Mouse (Mus musculus) T-cell, adult 2 months (primary cell): ENCODE measurements around the gene Gli3.

Source experiments
- DNase-seq: peaks from one replicate; pipeline ENCODE4 v3.0.0; 2022; ENCODE audit warnings: low spot score

Gli3 gene

GRCm38 (mm10) chr13:15552009-15552408 is 89.0 kb downstream of the Gli3 start:
- no peak for DNase-seq

GRCm38 (mm10) chr13:15556646-15557098 is 93.6 kb downstream of the Gli3 start:
- no peak for DNase-seq

DNA sequence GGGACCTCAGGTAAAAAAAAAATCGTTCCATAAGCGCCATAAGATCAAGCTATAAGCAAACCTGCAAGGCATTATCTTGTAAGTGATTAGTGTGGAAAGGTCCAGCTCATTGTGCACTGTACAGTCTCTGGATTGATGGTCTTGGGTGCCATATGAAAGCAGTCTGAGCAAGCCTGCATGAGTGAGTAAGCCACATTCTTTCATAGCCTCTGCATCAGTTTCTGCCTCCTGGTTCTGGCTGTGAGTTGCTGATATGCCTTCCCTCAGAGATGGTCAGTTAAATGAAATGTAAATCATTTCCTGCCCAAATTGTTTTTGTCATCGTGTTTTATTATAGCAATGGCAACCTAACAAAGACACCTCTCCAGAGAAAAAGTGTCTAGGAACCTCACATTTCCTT is 98.4 kb downstream of the Gli3 start:
- no peak for DNase-seq

GRCm38 (mm10) chr13:15570908-15571568 is 108.0 kb downstream of the Gli3 start:
- no peak for DNase-seq

GRCm38 (mm10) chr13:15577133-15577917 is 114.3 kb downstream of the Gli3 start:
- DNase-seq, result no peak

DNA sequence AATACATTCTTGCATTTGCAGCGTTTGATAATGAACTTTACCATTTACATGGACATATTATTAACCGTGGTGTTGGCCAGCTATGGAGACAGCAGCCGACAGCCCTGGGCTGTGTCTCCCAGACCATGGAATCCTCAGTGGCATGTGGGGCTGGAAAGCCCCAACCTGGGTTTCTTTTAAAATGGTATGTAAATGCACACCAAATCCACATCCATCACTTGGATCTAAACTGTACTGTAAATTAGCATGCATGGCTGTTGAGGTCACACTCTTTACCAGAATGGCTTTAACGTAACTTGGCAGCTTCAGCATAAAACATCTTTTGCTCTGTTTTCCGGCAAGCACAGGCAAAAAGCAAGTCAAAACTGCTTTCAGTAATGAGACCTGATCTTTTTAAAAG is 117.4 kb downstream of the Gli3 start:
- no peak for DNase-seq

GRCm38 (mm10) chr13:15585941-15586340 is 122.9 kb downstream of the Gli3 start:
- no peak for DNase-seq

GRCm38 (mm10) chr13:15588278-15589272 is 125.5 kb downstream of the Gli3 start:
- DNase-seq, result no peak

DNA sequence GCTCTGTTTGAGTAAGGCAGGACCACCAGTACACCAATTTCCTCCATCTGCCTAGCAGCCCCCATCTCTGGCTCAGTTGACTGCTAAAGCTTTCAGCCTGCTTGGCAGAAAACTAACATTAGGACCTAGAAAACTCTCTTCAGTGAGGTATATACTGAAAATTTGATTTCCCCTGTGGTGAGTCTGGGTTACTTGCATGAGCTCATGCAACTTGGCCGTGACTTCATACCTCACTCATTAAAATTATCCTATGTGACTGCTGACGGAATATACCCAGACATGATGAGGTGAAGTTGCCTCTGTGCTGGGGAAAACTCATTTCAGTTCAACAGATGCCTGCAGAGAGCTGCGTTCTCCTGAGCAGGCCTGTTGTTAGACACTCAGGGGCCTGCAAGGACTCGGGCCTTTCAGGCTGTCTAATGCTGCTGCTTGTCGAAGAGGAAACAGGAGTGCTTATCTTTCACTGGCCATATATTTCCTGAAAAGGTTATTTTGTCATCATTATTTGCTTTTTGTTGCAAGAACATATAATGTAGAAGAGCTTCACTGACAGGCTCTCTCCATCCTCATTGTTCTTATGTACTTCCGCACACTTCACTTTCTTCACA is 127.4 kb downstream of the Gli3 start:
- no peak for DNase-seq

GRCm38 (mm10) chr13:15596667-15597066 is 133.6 kb downstream of the Gli3 start:
- DNase-seq, result no peak

- no peak for DNase-seq
Measured at GRCm38 (mm10) chr13:15599741-15600140, 136.7 kb downstream of the Gli3 start.

- DNase-seq, result no peak
Measured at GRCm38 (mm10) chr13:15602161-15602560, 139.1 kb downstream of the Gli3 start.

DNA sequence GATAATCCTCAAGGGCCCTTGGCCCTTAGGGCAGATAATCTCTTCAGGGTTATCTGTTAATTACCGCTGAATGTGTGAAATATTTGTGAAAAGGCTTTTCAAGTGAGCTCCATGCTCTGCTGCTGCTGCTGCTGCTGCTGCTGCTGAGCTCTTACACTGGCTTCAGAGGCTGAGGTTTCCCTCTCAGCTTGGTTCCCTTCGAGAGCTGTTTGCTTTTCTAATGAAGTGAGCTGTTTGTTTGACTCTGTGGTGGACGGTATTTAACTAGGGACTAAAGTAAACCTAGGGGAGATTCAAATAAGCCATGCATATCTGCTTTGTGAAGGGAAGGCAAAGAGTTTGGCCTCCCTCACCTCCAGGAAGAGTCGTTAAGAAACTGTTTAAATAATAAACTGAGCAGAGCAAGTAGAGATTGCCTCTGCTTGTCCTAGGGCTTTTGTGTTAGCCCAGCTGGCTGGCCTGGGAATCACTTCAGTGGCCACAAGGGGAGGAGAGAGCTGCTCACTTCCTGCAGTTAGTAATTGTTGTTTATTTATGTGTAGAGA is 139.7 kb downstream of the Gli3 start:
- DNase-seq, result no peak

GRCm38 (mm10) chr13:15604074-15604473 is 141.0 kb downstream of the Gli3 start:
- no peak for DNase-seq

DNA sequence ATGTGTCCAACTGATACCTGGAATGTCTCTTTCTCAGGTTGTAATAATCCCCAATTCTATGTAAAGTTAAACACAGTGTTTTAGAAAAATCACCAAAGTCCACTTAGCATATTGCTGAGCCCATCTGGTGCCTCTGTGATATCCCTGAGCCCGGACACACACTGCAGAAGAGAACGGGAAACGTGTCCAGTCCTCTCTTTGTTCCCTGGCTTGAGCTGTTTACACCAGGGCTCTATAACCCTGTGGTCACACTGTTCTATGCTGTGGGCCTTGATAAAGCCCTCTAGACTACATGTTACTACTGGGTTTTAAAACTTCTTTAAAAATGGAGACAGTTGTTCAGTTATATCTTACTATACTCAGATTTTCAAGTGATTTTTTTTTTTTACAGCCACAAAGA is 154.4 kb downstream of the Gli3 start:
- no peak for DNase-seq

DNA sequence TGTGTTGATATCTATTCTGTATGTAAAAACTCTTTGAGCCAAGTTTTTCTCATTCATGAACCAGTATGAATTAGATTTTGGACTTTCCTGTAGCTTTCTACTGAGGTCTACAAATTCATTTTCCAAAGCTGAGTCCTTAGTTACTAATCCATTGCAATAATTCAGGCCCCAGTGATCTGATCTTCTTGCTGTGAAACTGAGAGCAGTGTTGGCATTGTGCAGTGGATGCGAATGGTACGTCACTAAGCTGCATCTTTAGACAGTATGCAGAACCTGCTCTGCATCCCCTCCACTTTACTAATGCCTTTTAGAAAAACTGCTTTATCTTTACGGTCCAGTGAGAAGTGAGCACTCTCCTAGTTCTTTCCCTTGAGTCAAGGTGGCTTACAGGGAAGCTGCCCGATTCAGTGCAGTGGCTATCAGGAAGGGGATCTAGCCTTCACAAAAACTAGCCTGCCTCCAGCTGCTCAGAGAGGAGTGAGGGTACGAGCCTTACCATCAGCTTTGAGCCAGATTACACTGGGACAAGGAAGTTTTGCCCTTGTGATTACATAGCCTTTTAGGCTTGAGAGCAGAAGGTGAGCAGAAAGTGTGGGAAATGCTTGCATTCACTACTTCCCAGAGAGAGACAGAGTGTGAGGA is 155.1 kb downstream of the Gli3 start:
- no peak for DNase-seq

GRCm38 (mm10) chr13:15621009-15621408 is 158.0 kb downstream of the Gli3 start:
- no peak for DNase-seq

DNA sequence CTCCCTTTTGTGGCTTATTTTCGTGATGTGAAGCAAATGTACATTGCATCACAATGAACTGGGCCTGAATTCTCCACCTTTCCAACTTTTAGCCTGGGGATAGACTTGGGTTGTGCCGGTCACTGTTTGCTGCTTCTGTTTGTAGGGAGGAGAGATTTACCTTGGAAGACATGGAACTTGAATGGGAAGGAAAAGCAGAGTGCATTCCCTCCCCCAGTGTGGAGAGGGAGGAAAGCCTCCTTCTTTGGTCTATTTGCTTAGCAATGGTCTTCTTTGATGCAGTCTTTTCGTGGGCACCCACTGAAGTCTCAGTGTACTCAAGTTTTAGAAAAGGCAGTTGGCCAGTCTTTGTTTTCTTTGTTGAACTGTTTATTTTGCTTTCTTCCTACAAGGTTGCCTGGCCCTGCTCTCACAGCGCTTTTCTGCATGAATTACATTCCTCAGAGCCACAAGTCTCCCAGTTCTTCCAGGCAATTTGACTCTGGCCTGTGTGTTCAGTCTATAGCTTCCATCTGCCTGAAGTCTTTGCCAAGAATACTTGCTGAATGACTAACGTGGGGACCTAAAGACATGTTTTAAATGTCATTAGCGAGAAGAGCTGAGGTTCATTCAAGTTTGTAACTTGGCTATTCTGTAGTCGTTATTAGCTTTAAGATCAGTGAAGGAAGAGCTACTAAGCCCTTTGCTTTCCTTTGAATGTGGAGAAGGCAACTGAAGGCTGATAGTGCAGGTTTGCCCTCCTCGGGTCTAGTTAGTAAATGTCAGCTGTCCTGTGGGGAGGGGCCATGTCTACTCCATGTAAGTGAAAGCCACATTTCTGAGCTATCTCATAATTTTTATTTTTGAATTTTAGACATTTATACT is 161.7 kb downstream of the Gli3 start:
- no peak for DNase-seq

GRCm38 (mm10) chr13:15641548-15641947 is 178.5 kb downstream of the Gli3 start:
- no peak for DNase-seq

- DNase-seq, result no peak
Measured at GRCm38 (mm10) chr13:15660502-15660901, 197.5 kb downstream of the Gli3 start.
